Mouse (Mus musculus) midbrain, embryonic 16.5 days (tissue): ENCODE results near the gene Gm5089. TPM values are rescaled to one million over a fixed set of nuclear protein-coding genes. Genes with fewer than 3 reads are reported as not detected.

Experiments
- ATAC-seq: fragments of 200-750 bp; cut with Nextera tagmentation; 2 replicates; pipeline ENCODE4 v1.8.0; 2017; ENCODE audit warnings: moderate TSS enrichment
- H3K27ac ChIP-seq: fragments of 300-500 bp; sonication (generic); 2 replicates; pipeline ENCODE4 v1.5.1; 2014; ENCODE audit warnings: mild to moderate bottlenecking, low read length, mixed read lengths
- H3K27me3 ChIP-seq: fragments of 300-500 bp; sonication (generic); 2 replicates; pipeline ENCODE4 v1.6.1; 2014; ENCODE audit warnings: low read depth, low read length, mixed read lengths; ENCODE audit not compliant: control insufficient read depth, insufficient read depth
- H3K36me3 ChIP-seq: fragments of 300-500 bp; sonication (generic); 2 replicates; pipeline ENCODE4 v1.6.1; 2014; ENCODE audit warnings: mild to moderate bottlenecking, low read length, moderate library complexity, mixed read lengths; ENCODE audit not compliant: control insufficient read depth, insufficient read depth
- H3K4me1 ChIP-seq: fragments of 300-500 bp; sonication (generic); 2 replicates; pipeline ENCODE4 v1.6.1; 2014; ENCODE audit warnings: mild to moderate bottlenecking, low read length, mixed read lengths; ENCODE audit not compliant: control insufficient read depth, insufficient read depth
- H3K4me2 ChIP-seq: fragments of 300-500 bp; sonication (generic); 2 replicates; pipeline ENCODE4 v1.6.1; 2014; ENCODE audit warnings: mild to moderate bottlenecking, low read length, mixed read lengths
- H3K4me3 ChIP-seq: fragments of 300-500 bp; sonication (generic); 2 replicates; pipeline ENCODE4 v1.5.1; 2014; ENCODE audit warnings: low read depth, mild to moderate bottlenecking, low read length, moderate library complexity, mixed read lengths
- H3K9ac ChIP-seq: fragments of 300-500 bp; sonication (generic); 2 replicates; pipeline ENCODE4 v1.6.1; 2014; ENCODE audit warnings: low read depth, low read length, mixed read lengths
- H3K9me3 ChIP-seq: fragments of 300-500 bp; sonication (generic); replicated peaks from 2 replicates; pipeline ENCODE4 v1.6.1; 2014; ENCODE audit warnings: mild to moderate bottlenecking, low read length, mixed read lengths; ENCODE audit not compliant: control insufficient read depth, poor library complexity, severe bottlenecking
- WGBS: fragments of 180-500 bp; shearing (Covaris S2); extraction: QIAGEN DNeasy Blood & Tissue Kit; methylation state at CpG from one replicate; pipeline ENCODE4 v1.1.7; 2014; 5-methylcytosine and 5-hydroxymethylcytosine counted together
- polyA plus RNA-seq: library from polyadenylated mRNA; unstranded; fragments of >200 nt; fragmentation: Nextera tagmentation; extraction: Ambion mirVana; gene quantifications from 2 replicates; pipeline ENCODE4 v1.2.1, GENCODE M21; 2015

Gm5089 gene
- polyA plus RNA-seq, 1 experiment from 2014 or later = 0.82 TPM

- Histone ChIP-seq H3K36me3 (no peaks in the 10 kb centered on the region), H3K27ac (peak overlapping the region; percentile 54), H3K9ac (no peak overlapping the region), H3K4me2 (peak overlapping the region; percentile 56), H3K4me3 (no peak overlapping the region; the same call in 1 of the 2 replicates), H3K27me3 (peaks cover 40% of the 10 kb centered on the region), H3K4me1 (peaks cover 2% of the 10 kb centered on the region; the same call in 1 of the 2 replicates), H3K9me3 (no peaks in the 10 kb centered on the region)
- WGBS = 10% methylated on average over 12 of the region's 12 CpGs
- ATAC-seq = no peak
Measured at GRCm38 (mm10) chr14:122485635-122486181, 34.8 kb upstream of the Gm5089 start.

- peak; percentile 23; the same call in 1 of the 2 replicates for ATAC-seq
- peaks cover 44% of the 10 kb centered on the region for H3K27me3 ChIP-seq
- no peaks in the 10 kb centered on the region for H3K36me3 ChIP-seq
- H3K9ac ChIP-seq = 0 out of 2 replicates have a peak overlapping the region, but pooled peaks have one; percentile 26
- H3K4me1 ChIP-seq = peaks cover 2% of the 10 kb centered on the region; the same call in 1 of the 2 replicates
- H3K4me2 ChIP-seq = peak overlapping the region; percentile 56
- H3K9me3 ChIP-seq = no peaks in the 10 kb centered on the region
- peak overlapping the region; percentile 7; the same call in 1 of the 2 replicates for H3K4me3 ChIP-seq
- 4% methylated on average over 24 of the region's 24 CpGs for WGBS
- peak overlapping the region; percentile 66 for H3K27ac ChIP-seq
Measured at GRCm38 (mm10) chr14:122484844-122485551, 34.1 kb upstream of the Gm5089 start.

- peak overlapping the region; percentile 66 for H3K27ac ChIP-seq
- peak overlapping the region; percentile 26; the same call in 1 of the 2 replicates for H3K9ac ChIP-seq
- H3K36me3 ChIP-seq = no peaks in the 10 kb centered on the region
- peaks cover 44% of the 10 kb centered on the region for H3K27me3 ChIP-seq
- peaks cover 2% of the 10 kb centered on the region; the same call in 1 of the 2 replicates for H3K4me1 ChIP-seq
- WGBS = 12% methylated on average over 4 of the region's 4 CpGs
- peak overlapping the region; percentile 56 for H3K4me2 ChIP-seq
- H3K9me3 ChIP-seq = no peaks in the 10 kb centered on the region
- peak overlapping the region; percentile 18; the same call in 1 of the 2 replicates for H3K4me3 ChIP-seq
- no peak for ATAC-seq
Measured at GRCm38 (mm10) chr14:122484458-122484843, 33.5 kb upstream of the Gm5089 start.

GRCm38 (mm10) chr14:122483556-122484421 lies 32.9 kb upstream of the Gm5089 start:
- Histone ChIP-seq H3K36me3 (no peaks in the 10 kb centered on the region), H3K9ac (peak overlapping the region; percentile 13; the same call in 1 of the 2 replicates), H3K4me1 (peaks cover 2% of the 10 kb centered on the region; the same call in 1 of the 2 replicates), H3K9me3 (no peaks in the 10 kb centered on the region), H3K27me3 (peaks cover 44% of the 10 kb centered on the region), H3K4me3 (peak overlapping the region; percentile 18; the same call in 1 of the 2 replicates), H3K4me2 (peak overlapping the region; percentile 56), H3K27ac (peak overlapping the region; percentile 66)
- WGBS = 16% methylated on average over 18 of the region's 18 CpGs
- ATAC-seq = no peak

GRCm38 (mm10) chr14:122483024-122483385 lies 32.1 kb upstream of the Gm5089 start:
- H3K9ac ChIP-seq = peak overlapping the region; percentile 62; the same call in 1 of the 2 replicates
- H3K4me3 ChIP-seq = peak overlapping the region; percentile 25; the same call in 1 of the 2 replicates
- H3K27me3 ChIP-seq = peaks cover 47% of the 10 kb centered on the region
- no peaks in the 10 kb centered on the region for H3K36me3 ChIP-seq
- H3K4me1 ChIP-seq = peaks cover 2% of the 10 kb centered on the region; the same call in 1 of the 2 replicates
- H3K9me3 ChIP-seq = no peaks in the 10 kb centered on the region
- H3K4me2 ChIP-seq = peak overlapping the region; percentile 56
- WGBS = 7% methylated on average over 5 of the region's 5 CpGs
- no peak for ATAC-seq
- H3K27ac ChIP-seq = peak overlapping the region; percentile 75

GRCm38 (mm10) chr14:122482081-122483023 lies 31.4 kb upstream of the Gm5089 start:
- 2% methylated on average over 38 of the region's 38 CpGs for WGBS
- Histone ChIP-seq H3K27me3 (peaks cover 44% of the 10 kb centered on the region), H3K9ac (peak overlapping the region; percentile 62), H3K9me3 (no peaks in the 10 kb centered on the region), H3K36me3 (no peaks in the 10 kb centered on the region), H3K4me1 (peaks cover 2% of the 10 kb centered on the region; the same call in 1 of the 2 replicates), H3K27ac (peak overlapping the region; percentile 75), H3K4me3 (peak overlapping the region; percentile 25), H3K4me2 (peak overlapping the region; percentile 56)
- ATAC-seq = 0 out of 2 replicates have a peak, but pooled peaks have one; percentile 8

- Histone ChIP-seq H3K9ac (peak overlapping the region; percentile 62; the same call in 1 of the 2 replicates), H3K27me3 (peaks cover 37% of the 10 kb centered on the region), H3K4me1 (peaks cover 2% of the 10 kb centered on the region; the same call in 1 of the 2 replicates), H3K36me3 (no peaks in the 10 kb centered on the region), H3K27ac (peak overlapping the region; percentile 75), H3K4me3 (peak overlapping the region; percentile 25), H3K4me2 (peak overlapping the region; percentile 56), H3K9me3 (no peaks in the 10 kb centered on the region)
- 14% methylated on average over 15 of the region's 15 CpGs for WGBS
- ATAC-seq = no peak
Measured at GRCm38 (mm10) chr14:122481181-122481580, 30.3 kb upstream of the Gm5089 start.
